Mouse (Mus musculus) Patski (cell line): ENCODE results near the gene Ncf4. TPM values are rescaled to one million over a fixed set of nuclear protein-coding genes. Genes with fewer than 3 reads are reported as not detected.
"Not testable (repeated sequence)": the region's sequence is repeated elsewhere in the genome, so short reads cannot be mapped to it uniquely, and the experiment has no call there.

Experiments used
- ATAC-seq: fragments of 100-300 bp; one replicate; pipeline ENCODE4 v1.8.0; 2021
- CTCF ChIA-PET: fragments of 350-600 bp; sonication (Branson Sonifier 250); formaldehyde crosslinking; loops from one replicate; lab custom pipeline; 2022; ENCODE audit warnings: inconsistent platforms; lab: Charles Lee
- POLR2A ChIA-PET: fragments of 350-600 bp; sonication (Branson Sonifier 250); formaldehyde crosslinking; loops from one replicate; lab custom pipeline; 2022; ENCODE audit warnings: antibody characterized with exemption, inconsistent platforms; lab: Charles Lee
- DNase-seq: peaks from one replicate; pipeline ENCODE4 v3.0.0-alpha.2; 2011; ENCODE audit warnings: low read depth, low spot score
- H3K27me3 ChIP-seq: fragments of 371-371 bp; one replicate; pipeline ENCODE4 v1.5.1; 2021
- CTCF ChIP-seq: fragments of 100-300 bp; IDR thresholded peaks from one replicate; pipeline ENCODE4 v1.5.1; 2021
- in situ Hi-C: fragments of 300-500 bp; cut with MboI; formaldehyde crosslinking; loops from 3 replicates; pipeline ENCODE4 v1.11.1; 2018; ENCODE audit warnings: low pct_unique_long_range_greater_than_20kb, mixed read lengths
- polyA plus RNA-seq: library from polyadenylated mRNA; unstranded; gene quantifications from one replicate; pipeline ENCODE4 v1.2.3, GENCODE M21; 2021

The Ncf4 gene
- polyA plus RNA-seq, 1 experiment from 2014 or later: 0.53 TPM

GRCm38 (mm10) chr15:78248410-78248809 is 3.8 kb downstream of the Ncf4 start:
- peaks cover 15% of the 10 kb centered on the region for H3K27me3 ChIP-seq
- DNase-seq: no peak
- ChIA-PET POLR2A (no interaction called here), CTCF (interaction anchor here (0.8 kb wide), 1 partner anchor 9 kb away, joined by 3 read pairs; no protein-coding TSS in a partner anchor)
- ATAC-seq: no peak
- no peak for TF ChIP-seq CTCF
- in situ Hi-C loops: loop anchor here (5.0 kb wide), 1 partner anchor 66 kb away; no protein-coding TSS in a partner anchor

GRCm38 (mm10) chr15:78254751-78255150 is 10.2 kb downstream of the Ncf4 start:
- ATAC-seq (no peak), DNase-seq (no peak)
- peaks cover 19% of the 10 kb centered on the region for H3K27me3 ChIP-seq
- POLR2A ChIA-PET: no interaction called here
- TF ChIP-seq CTCF: no peak
- CTCF ChIA-PET: interaction anchor here (1.0 to 1.2 kb wide), 2 partner anchors 15 to 89 kb away, joined by 3 read pairs; no protein-coding TSS in a partner anchor
- in situ Hi-C loops: loop anchor here (5.0 to 10.0 kb wide), 3 partner anchors 83 to 300 kb away; no protein-coding TSS in a partner anchor

DNA sequence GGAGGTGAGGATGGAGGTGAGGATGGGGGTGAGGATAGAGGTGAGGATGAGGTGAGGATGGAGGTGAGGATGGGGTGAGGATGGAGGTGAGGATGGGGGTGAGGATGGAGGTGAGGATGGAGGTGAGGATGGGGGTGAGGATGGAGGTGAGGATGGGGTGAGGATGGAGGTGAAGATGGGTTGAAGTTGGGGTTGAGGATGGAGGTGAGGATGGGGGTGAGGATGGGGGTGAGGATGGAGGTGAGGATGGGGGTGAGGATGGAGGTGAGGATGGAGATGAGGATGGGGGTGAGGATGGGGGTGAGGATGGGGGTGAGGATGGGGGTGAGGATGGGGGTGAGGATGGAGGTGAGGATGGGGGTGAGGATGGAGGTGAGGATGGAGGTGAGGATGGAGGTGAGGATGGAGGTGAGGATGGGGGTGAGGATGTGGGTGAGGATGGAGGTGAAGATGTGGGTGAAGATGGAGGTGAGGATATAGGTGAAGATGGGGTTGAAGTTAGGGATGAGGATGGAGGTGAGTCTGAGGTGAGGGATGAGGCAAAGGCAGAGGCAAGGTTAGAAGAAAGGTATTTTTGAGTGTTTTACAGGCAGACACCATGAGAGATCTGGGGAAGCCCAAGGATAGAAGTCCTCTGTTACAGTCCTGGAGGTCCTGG is 12.1 kb downstream of the Ncf4 start:
- DNase-seq, POLR2A ChIA-PET, ATAC-seq: not testable (repeated sequence)
- CTCF ChIA-PET: interaction anchor here (1.4 to 2.2 kb wide), 4 partner anchors 34 to 177 kb away, joined by 3 to 6 read pairs (median 4); no protein-coding TSS in a partner anchor
- in situ Hi-C loops: loop anchor here (5.0 to 10.0 kb wide), 3 partner anchors 81 to 298 kb away; no protein-coding TSS in a partner anchor
- H3K27me3 ChIP-seq: peaks cover 12% of the 10 kb centered on the region

GRCm38 (mm10) chr15:78257326-78258050 is 12.9 kb downstream of the Ncf4 start:
- TF ChIP-seq CTCF: peak; percentile 97
- CTCF ChIA-PET: interaction anchor here (1.0 to 2.2 kb wide), 9 partner anchors 34 to 176 kb away, joined by 3 to 7 read pairs (median 4); partner anchors contain the start of gene Csf2rb
- POLR2A ChIA-PET: interaction anchor here (1.5 kb wide), 1 partner anchor 105 kb away, joined by 4 read pairs; no protein-coding TSS in a partner anchor
- peak; percentile 31 for DNase-seq
- in situ Hi-C loops: loop anchor here (5.0 to 10.0 kb wide), 3 partner anchors 80 to 297 kb away; no protein-coding TSS in a partner anchor
- peak; percentile 15 for ATAC-seq
- peaks cover 19% of the 10 kb centered on the region for H3K27me3 ChIP-seq

DNA sequence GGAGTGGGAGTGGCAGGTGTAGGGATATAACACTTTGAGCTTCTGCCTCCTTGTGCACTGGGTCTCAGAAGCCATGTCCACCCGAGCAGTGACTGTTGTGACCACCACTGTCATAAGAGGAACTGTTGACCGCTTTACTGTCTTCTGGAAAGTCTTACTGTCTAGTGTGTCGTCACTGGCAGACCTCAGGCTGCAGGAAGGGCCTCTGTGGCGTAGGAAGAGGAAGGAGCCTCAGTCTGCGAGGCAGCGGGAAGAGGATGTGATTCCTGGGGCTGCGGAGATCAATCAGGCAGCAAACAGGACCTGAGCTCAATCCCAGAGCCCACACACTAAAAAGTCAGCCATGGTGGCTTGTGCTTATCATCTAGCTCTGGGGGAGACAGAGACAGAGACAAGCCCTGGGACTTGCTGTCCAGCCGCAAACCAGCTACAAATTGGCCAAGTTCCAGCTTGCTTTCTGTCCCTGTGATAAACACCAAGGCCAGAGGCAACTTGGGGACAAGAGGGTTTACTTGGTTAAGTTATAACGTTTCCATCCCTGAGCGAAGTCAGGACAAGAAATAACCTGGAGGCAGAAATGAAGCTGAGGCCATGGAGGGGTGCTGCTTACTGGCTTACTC is 13.8 kb downstream of the Ncf4 start:
- POLR2A ChIA-PET: interaction anchor here (1.5 kb wide), 1 partner anchor 105 kb away, joined by 4 read pairs; no protein-coding TSS in a partner anchor
- CTCF ChIA-PET: interaction anchor here (1.0 to 2.2 kb wide), 9 partner anchors 33 to 176 kb away, joined by 3 to 7 read pairs (median 4); partner anchors contain the start of gene Csf2rb
- no peak for DNase-seq
- TF ChIP-seq CTCF: no peak
- in situ Hi-C loops: loop anchor here (5.0 to 10.0 kb wide), 3 partner anchors 79 to 296 kb away; no protein-coding TSS in a partner anchor
- ATAC-seq: no peak
- H3K27me3 ChIP-seq: peaks cover 23% of the 10 kb centered on the region

GRCm38 (mm10) chr15:78260668-78261333 is 16.2 kb downstream of the Ncf4 start:
- H3K27me3 ChIP-seq: peaks cover 22% of the 10 kb centered on the region
- DNase-seq: no peak
- ChIA-PET POLR2A (no interaction called here), CTCF (interaction anchor here (1.3 kb wide), 1 partner anchor 60 kb away, joined by 7 read pairs; no protein-coding TSS in a partner anchor)
- TF ChIP-seq CTCF: no peak
- no peak for ATAC-seq
- in situ Hi-C loops: no loop called here

DNA sequence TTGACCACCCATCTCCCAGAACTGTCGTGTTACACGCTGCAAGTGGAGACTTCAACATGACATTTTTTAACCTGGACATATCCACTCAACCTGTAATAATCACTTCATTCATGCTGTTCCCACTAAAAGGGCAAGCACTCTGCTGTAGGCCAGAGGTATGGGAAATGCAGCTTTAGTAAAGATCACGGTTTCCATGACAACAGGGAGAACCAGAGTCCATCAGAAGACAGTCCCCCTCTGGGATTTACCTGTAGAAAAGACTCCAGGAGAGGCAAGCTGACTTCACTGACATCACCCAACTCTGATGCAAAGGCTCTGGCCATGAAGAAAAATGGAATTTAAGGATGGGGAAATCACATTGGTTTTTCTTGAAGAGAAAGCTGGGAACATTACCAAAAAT is 18.7 kb downstream of the Ncf4 start:
- no peak for TF ChIP-seq CTCF
- CTCF ChIA-PET: interaction anchor here (0.9 kb wide), 1 partner anchor 103 kb away, joined by 3 read pairs; no protein-coding TSS in a partner anchor
- in situ Hi-C loops: no loop called here
- H3K27me3 ChIP-seq: peaks cover 24% of the 10 kb centered on the region
- POLR2A ChIA-PET: no interaction called here
- DNase-seq (no peak), ATAC-seq (no peak)

DNA sequence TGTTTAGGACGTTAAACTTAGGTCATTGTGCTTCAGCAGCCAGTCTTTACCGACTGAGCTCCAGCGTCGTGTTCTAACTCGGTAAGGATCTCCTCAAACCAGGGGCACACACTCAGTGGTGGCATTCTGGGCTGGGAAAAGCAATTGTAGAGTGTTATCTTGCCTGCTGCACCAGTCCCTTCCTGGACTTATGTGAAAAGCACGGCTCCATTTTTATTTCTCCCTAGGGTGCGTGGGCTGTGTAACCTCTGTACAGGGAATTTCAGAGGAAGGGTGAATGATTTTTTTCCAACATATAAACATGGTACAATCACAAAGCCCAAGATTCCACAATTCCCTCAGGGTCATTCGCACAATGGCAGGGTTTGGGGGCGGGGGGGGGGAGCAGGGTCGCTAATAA is 22.8 kb downstream of the Ncf4 start:
- ATAC-seq: no peak
- peaks cover 11% of the 10 kb centered on the region for H3K27me3 ChIP-seq
- no peak for DNase-seq
- no peak for TF ChIP-seq CTCF
- POLR2A ChIA-PET: no interaction called here
- CTCF ChIA-PET: interaction anchor here (1.6 kb wide), 1 partner anchor 78 kb away, joined by 3 read pairs; no protein-coding TSS in a partner anchor
- in situ Hi-C loops: no loop called here

GRCm38 (mm10) chr15:78267865-78268264 is 23.3 kb downstream of the Ncf4 start:
- ChIA-PET POLR2A (no interaction called here), CTCF (interaction anchor here (1.6 kb wide), 1 partner anchor 78 kb away, joined by 3 read pairs; no protein-coding TSS in a partner anchor)
- DNase-seq (no peak), ATAC-seq (no peak)
- peaks cover 7% of the 10 kb centered on the region for H3K27me3 ChIP-seq
- no peak for TF ChIP-seq CTCF
- in situ Hi-C loops: no loop called here
